ENCODE assay signal across 18 mouse cellular contexts in genomic region chr16:94345733-94346132, GRCm38 (mm10). TPM values are rescaled to one million over a fixed set of nuclear protein-coding genes. Genes with fewer than 3 reads are reported as not detected.
"Had no signal": no experiment of that assay in that cellular context is flagged by ENCODE, and none has a peak within 500 bp of the region (broad histone marks: within the 10 kb centered on the region; RNA-seq: fewer than 3 reads in every experiment).

No protein-coding gene starts in this region.

- H3K9ac ChIP-seq: lung, embryonic 14.5 days; midbrain, embryonic 12.5 days; neural tube, embryonic 13.5 days; neural tube, embryonic 15.5 days had no signal

- H3K27me3 ChIP-seq: midbrain, embryonic 12.5 days; neural tube, embryonic 13.5 days; neural tube, embryonic 15.5 days had no signal

- H3K4me3 ChIP-seq: midbrain, embryonic 10.5 days; midbrain, embryonic 12.5 days; myocyte; neural tube, embryonic 13.5 days; neural tube, embryonic 15.5 days had no signal

- H3K9me3 ChIP-seq: midbrain, embryonic 10.5 days; midbrain, embryonic 12.5 days; neural tube, embryonic 13.5 days; neural tube, embryonic 15.5 days had no signal

- DNase-seq: lung, adult 18-20 months; lung, embryonic 14.5 days; lung, postnatal 10 days; lung, postnatal 4 days; midbrain, embryonic 14.5 days; retina, postnatal 1 day; right cerebral cortex, adult 18-20 months; right cerebral cortex, postnatal 25 days; right cerebral cortex, postnatal 4 days; spleen, adult 18-20 months; thymus, adult 18-20 months; thymus, postnatal 25 days had no signal

- H3K27ac ChIP-seq: midbrain, embryonic 10.5 days; midbrain, embryonic 12.5 days; neural tube, embryonic 13.5 days; neural tube, embryonic 15.5 days had no signal

- H3K36me3 ChIP-seq: midbrain, embryonic 10.5 days; midbrain, embryonic 12.5 days; neural tube, embryonic 13.5 days; neural tube, embryonic 15.5 days had no signal

RNA-seq across cellular contexts. Expression of gene Ripply3, which starts 17.5 kb away (rescaled TPM):
- total RNA-seq: megakaryocyte, adult 5-6 weeks had no signal
